Mouse (Mus musculus) embryonic stem cell, embryonic (primary cell): ENCODE results near the gene Sept6.

Experiments
- CTCF ChIA-PET, 4 experiments: fragments of 300-600 bp in 2 of 4; fragments of 350-600 bp in 2 of 4; sonication (Branson Sonifier 250); formaldehyde crosslinking; loops; one replicate each; lab custom pipeline; 2022; ENCODE audit warnings: inconsistent platforms in 2 of 4; lab: Charles Lee
- POLR2A ChIA-PET, 4 experiments: fragments of 300-600 bp in 2 of 4; fragments of 350-600 bp in 2 of 4; sonication (Branson Sonifier 250); formaldehyde crosslinking; loops; one replicate each; lab custom pipeline; 2022; ENCODE audit warnings: antibody characterized with exemption in 4 of 4, inconsistent platforms in 1 of 4; lab: Charles Lee

The Sept6 gene

GRCm38 (mm10) chrX:36991694-36992093 is at the start of gene Sept6:
Gene Sept6 (minus strand): TSS chrX:36991794.
- POLR2A ChIA-PET = no interaction called here
- CTCF ChIA-PET = no interaction called here

DNA sequence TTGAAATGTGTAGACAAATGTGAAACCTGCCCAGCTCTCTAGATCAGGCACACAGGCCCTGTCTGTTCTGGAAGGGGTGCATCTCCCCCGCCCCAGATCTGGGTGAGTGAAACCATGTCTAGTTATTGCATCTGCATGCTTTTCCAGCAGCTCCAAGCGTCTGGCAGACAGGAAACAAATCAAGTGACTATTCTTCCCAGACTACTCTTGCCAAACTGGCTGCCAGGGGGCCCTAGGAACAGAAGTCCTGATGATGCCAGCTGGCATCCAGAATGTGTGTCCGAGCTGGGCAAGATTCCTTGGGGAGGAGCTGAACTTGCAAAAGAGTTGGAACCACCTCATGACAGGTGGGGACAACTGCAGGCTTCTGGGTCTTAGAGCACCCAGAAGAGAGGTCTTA is 36.8 kb upstream of the Sept6 start:
- ChIA-PET POLR2A (interaction anchor here in 1 of 4 experiments (1.3 kb wide), 1 partner anchor 17 kb away, joined by 4 read pairs; no protein-coding TSS in a partner anchor), CTCF (interaction anchor here in 3 of 4 experiments (0.6 to 3.3 kb wide), 4 partner anchors 14 to 144 kb away, joined by 3 to 12 read pairs (median 6); no protein-coding TSS in a partner anchor)

GRCm38 (mm10) chrX:37023652-37024309 is 32.2 kb upstream of the Sept6 start:
- CTCF ChIA-PET = interaction anchor here in 2 of 4 experiments (0.6 to 1.6 kb wide), 6 partner anchors 19 to 263 kb away, joined by 3 to 4 read pairs (median 3); no protein-coding TSS in a partner anchor
- POLR2A ChIA-PET = interaction anchor here in 3 of 4 experiments (0.6 to 1.4 kb wide), 5 partner anchors 18 to 133 kb away, joined by 3 to 6 read pairs (median 3); no protein-coding TSS in a partner anchor

DNA sequence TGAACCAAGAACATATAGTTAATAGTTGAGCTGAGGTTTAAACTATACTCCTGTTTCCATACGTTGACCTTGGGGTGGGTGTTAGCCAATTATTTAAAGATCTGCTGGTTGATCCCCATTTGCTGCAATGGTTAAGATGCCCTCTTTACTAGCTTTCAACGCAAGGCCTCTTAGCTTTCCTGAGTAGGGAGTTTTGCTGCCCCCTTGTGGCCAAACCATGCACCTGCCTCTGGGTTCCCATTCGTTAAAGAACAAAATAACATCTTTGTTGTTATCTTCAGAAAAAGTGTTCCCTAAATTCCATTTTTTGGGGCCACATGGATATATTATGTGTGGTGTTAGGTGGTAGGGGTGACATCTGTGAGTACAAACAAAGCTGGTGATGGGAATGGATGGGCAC is 31.1 kb upstream of the Sept6 start:
- ChIA-PET CTCF (interaction anchor here (0.6 to 1.2 kb wide), 16 partner anchors 8 to 509 kb away, joined by 3 to 7 read pairs (median 3); partner anchors contain the start of gene Sowahd (in 1 of the 4)), POLR2A (interaction anchor here in 1 of 4 experiments (1.4 kb wide), 1 partner anchor 33 kb away, joined by 4 read pairs; no protein-coding TSS in a partner anchor)

GRCm38 (mm10) chrX:37019045-37019444 is 27.5 kb upstream of the Sept6 start:
- CTCF ChIA-PET = interaction anchor here in 1 of 4 experiments (0.6 to 1.6 kb wide), 2 partner anchors 24 to 870 kb away, joined by 3 read pairs; no protein-coding TSS in a partner anchor
- POLR2A ChIA-PET = no interaction called here

DNA sequence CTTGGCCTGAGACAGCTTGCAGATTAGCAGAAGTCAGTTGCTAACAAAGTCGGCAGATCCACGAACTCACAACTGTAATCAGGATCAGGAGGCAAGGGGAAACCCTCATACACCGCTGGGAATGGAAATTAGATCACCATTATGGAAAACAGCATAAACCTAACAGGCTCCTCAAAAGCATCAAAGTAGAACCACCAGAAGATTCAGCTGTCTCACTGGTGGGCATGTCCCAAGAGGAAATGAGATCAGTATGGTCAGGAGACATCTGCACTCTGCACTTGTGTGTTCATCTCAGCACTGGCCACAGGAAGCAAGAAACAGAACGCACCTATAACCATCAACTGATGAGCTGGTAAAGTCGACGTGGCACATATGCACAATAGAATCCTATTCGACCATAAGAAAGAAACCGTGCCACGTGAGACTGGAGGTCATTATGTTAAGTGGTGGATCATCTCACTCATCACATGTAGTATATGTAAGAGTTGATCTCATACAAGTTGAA is 26.6 kb upstream of the Sept6 start:
- POLR2A ChIA-PET = no interaction called here
- CTCF ChIA-PET = interaction anchor here in 1 of 4 experiments (1.6 kb wide), 1 partner anchor 24 kb away, joined by 3 read pairs; no protein-coding TSS in a partner anchor

- ChIA-PET POLR2A (no interaction called here), CTCF (no interaction called here)
These were observed 22.3 kb upstream of the Sept6 start for GRCm38 (mm10) chrX:37013870-37014269.

DNA sequence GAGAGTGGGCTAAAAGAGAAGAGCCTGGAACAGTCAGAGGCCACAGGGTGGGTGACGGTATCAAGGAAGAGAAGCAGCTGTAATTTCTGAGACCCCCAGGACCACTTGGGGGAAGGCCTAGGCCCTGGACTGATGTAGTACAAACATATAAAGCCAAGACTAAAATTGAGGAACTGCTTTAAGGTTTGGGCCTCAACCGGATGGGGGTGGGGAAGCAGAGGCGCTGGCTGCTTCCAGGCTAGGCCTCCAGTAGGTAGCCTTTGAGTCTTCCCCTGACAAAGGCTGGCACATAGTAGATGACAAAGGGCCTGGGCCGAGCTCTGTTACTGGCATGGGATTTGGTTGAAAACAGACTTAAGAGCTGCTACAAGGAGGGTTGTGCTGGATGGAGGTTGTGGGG is 555 bp downstream of the Sept6 start:
- ChIA-PET POLR2A (no interaction called here), CTCF (interaction anchor here in 1 of 4 experiments (0.6 kb wide), 1 partner anchor 77 kb away, joined by 3 read pairs; no protein-coding TSS in a partner anchor)

DNA sequence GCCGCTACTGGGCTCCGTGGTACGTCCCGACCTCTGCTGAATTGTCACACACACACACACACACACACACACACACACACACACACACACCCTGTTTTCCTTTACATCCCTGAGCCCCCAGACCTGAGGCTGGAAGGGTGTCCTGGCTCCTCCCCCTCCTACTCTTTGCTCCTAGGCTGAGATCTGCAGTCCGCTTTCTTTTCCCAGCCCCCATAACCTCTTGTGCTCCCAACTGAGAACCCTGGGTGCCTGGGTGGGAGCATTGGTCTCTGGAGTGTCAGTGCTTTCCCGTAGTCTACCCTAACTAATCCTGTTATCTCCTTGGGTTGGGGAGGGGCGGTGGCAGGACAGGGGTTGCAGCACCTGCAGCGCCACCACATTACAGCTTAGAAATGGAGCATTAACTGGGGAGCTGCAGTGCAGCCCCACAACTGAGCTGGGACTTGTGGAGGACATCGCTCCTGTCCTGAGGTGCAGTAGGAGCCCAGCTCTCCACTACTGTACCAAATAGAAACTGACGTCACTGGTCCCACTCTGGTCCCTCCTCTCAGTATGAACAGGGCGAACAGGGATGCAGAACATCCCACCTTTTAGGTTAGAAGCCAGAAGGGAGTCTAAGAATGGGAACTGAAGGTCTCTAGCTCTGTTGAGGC is 1.7 kb downstream of the Sept6 start:
- CTCF ChIA-PET = interaction anchor here in 1 of 4 experiments (1.1 to 1.5 kb wide), 2 partner anchors 78 to 346 kb away, joined by 3 read pairs; no protein-coding TSS in a partner anchor
- POLR2A ChIA-PET = interaction anchor here in 3 of 4 experiments (0.6 to 1.9 kb wide), 10 partner anchors 13 to 429 kb away, joined by 3 to 8 read pairs (median 4); partner anchors contain the start of genes Rpl39 (in 2 of the 3), Akap17b (in 1 of the 3), Pgrmc1 (in 1 of the 3) and Slc25a5 (in 1 of the 3)

DNA sequence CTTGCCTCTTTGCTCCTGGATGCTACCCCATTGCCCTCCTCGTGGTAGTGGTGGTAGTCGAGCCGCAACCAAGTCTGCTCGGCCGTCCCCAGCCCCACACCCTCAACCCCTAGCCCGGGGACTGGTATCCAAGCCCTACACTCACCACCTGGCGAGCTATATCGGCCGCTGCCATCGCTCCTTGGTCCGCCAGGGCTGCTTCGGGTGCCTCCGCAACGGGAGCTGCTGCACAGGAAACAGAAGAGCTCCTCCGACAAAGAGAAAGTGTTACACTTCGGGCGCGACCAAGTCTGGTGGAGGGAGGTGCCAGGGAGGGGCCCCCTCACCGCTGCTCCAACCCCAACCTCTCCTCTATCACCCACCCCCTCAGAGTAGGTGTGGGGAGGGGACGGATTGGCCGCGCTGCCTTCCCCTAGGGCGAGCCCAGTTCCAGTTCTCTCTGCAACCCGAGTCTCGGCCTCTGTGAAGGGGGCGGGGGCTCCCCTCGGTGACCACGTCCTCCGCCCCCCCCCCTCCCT is 2.3 kb downstream of the Sept6 start:
- ChIA-PET POLR2A (interaction anchor here in 3 of 4 experiments (0.6 to 1.9 kb wide), 14 partner anchors 12 to 428 kb away, joined by 3 to 8 read pairs (median 4); partner anchors contain the start of genes Rpl39 (in 2 of the 3), Akap17b (in 1 of the 3), Pgrmc1 (in 1 of the 3) and Slc25a5 (in 1 of the 3)), CTCF (interaction anchor here in 1 of 4 experiments (1.0 to 1.5 kb wide), 3 partner anchors 78 to 919 kb away, joined by 3 to 4 read pairs (median 3); no protein-coding TSS in a partner anchor)

DNA sequence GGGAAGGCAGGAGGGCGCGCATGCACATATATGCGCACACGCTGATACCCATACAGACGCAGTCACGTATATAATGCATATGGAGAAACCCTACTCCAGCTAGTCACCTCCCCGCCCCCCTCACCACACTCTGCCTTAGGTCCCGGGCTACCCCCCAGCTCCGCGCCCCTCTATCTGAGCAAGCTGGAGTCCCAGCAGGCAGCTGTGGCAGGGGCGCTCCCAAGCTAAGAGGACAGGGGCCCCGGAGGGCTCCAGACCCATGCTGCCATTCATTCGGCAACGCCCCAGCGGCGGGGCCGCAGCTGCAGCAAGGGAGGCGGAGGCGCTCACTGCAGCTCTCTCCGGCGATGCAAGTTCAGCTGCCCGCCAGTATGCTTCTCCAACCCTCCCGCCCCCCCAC is 2.8 kb downstream of the Sept6 start:
- POLR2A ChIA-PET = interaction anchor here in 3 of 4 experiments (0.9 to 1.9 kb wide), 12 partner anchors 12 to 391 kb away, joined by 3 to 8 read pairs (median 4); partner anchors contain the start of genes Rpl39 (in 2 of the 3), Akap17b (in 1 of the 3), Pgrmc1 (in 1 of the 3) and Slc25a5 (in 1 of the 3)
- CTCF ChIA-PET = interaction anchor here in 1 of 4 experiments (1.0 to 1.5 kb wide), 3 partner anchors 77 to 920 kb away, joined by 3 to 4 read pairs (median 3); no protein-coding TSS in a partner anchor

DNA sequence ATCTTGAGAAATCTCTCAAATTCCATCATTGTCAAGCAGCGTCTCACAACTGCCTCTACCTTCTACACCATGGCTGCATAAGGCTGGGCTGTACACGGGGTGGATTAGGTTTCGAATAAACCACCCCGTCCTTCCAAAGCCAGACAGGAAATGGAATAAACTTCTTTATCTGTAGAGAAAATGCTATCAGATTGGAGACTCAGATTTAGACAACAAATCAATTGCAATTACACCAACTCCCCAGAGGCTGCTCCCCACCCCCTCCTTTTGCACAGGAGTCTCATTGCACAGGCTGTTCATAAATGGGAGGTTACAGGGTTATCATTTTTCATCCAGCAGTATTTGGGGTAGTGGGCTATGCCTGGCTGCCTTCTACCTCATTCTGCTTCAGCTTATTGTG is 3.7 kb downstream of the Sept6 start:
- POLR2A ChIA-PET = no interaction called here
- CTCF ChIA-PET = no interaction called here

DNA sequence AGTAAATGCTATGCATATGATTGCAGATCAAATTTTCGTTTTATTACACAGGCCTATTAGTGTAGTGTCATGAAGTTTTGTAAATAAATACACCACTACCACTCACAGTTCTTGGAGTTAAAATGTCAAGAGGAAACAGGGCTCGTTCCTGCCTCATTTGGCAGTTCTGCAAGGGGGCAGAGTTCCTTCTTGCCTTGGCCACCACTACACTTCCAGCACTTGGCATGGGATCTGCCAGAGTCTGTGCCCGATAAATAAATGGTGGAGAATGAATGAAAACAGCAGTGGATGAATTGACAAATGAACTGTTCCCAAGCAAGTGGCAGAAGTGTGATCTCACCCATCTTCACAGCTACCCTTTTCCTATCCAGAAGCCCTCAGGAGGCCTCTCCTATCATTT is 6.6 kb downstream of the Sept6 start:
- ChIA-PET CTCF (no interaction called here), POLR2A (no interaction called here)

GRCm38 (mm10) chrX:36983654-36984311 is 7.8 kb downstream of the Sept6 start:
- ChIA-PET CTCF (interaction anchor here in 1 of 4 experiments (0.7 kb wide), 1 partner anchor 20 kb away, joined by 3 read pairs; no protein-coding TSS in a partner anchor), POLR2A (interaction anchor here in 3 of 4 experiments (0.6 to 1.5 kb wide), 7 partner anchors 20 to 386 kb away, joined by 3 to 4 read pairs (median 3); partner anchors contain the start of gene Pgrmc1 (in 1 of the 3))

- ChIA-PET CTCF (interaction anchor here in 1 of 4 experiments (0.7 kb wide), 1 partner anchor 21 kb away, joined by 3 read pairs; no protein-coding TSS in a partner anchor), POLR2A (interaction anchor here in 3 of 4 experiments (0.6 to 1.5 kb wide), 10 partner anchors 11 to 385 kb away, joined by 3 to 9 read pairs (median 3); partner anchors contain the start of genes Pgrmc1 (in 1 of the 3) and Upf3b (in 1 of the 3))
These were observed 8.5 kb downstream of the Sept6 start for GRCm38 (mm10) chrX:36982892-36983653.

DNA sequence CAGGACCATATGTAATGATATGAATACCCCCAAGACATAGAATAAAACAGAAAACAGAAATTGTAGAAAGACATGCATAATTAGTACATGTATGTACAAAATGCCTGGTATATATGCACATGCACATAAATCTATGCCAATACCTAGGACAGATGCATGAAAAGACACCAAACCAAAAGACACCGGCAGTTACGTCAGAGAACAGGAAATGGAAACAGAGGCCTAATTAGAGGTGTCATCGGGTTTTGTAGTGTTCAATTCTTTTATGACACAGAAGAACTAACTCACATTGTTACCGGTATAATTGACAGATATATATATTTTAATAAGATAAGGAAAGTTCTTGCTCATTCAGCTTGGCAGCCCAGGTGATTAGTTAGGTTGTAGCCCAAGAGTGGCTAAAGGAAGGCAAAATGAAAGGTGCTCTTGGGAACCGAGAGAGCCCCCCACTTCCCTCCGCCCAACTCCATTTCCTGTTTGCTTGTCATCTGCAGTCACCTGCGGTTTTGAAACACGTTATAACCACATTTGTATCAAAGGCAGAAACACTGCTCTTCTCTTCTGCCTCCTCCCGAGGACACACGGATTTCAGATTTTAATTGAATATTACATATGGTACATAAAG is 10.9 kb downstream of the Sept6 start:
- POLR2A ChIA-PET = no interaction called here
- CTCF ChIA-PET = no interaction called here
